Mouse (Mus musculus) WW6 (cell line): ENCODE results near the gene Ipo11.

Experiments
- DNase-seq: peaks from one replicate; pipeline ENCODE4 v3.0.0-alpha.2; 2013; ENCODE audit warnings: low read depth, low spot score

Gene Ipo11

DNA sequence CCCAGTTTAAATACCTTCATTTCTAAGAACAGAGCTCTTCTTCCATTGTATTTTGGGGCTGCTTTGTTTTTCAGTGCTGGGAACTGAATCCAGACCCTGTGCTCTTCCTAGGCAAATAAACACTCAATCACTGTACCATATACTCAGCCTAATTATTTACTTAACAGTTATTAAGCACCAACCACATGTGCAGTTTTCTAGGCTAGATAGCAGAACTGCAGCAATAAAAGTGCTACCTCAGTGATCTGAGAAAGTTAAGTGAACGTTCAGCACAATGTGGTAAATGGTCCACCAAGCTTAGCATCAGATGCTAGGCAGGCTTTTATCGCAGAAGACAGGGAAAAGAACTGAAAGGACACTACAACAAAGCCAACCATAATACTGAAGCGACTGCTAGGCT, 32.1 kb downstream of the Ipo11 start:
- DNase-seq, result no peak

- no peak for DNase-seq
These were observed 42.5 kb downstream of the Ipo11 start for GRCm38 (mm10) chr13:106894284-106894683.

DNA sequence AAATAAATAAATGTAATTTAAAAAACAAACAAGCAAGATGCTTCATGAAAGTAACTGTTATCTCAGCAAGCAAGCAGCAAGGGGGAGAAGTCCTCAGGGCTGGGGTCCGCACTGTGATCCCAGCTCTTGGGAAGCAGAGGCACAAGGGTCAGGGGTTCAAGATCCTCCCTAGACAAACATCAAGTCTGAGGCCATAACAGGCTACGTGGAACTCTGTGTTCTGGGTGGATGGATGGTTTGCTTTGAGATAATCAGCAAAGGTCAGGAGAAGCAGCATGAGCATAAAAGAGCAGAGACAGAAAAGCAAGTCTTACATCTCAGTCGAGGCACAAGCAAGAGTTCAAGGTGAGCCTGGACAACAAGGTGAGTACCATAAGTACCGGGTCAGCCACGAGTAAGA, 43.1 kb downstream of the Ipo11 start:
- DNase-seq, result no peak

GRCm38 (mm10) chr13:106893196-106893595, 43.6 kb downstream of the Ipo11 start:
- DNase-seq, result no peak

DNA sequence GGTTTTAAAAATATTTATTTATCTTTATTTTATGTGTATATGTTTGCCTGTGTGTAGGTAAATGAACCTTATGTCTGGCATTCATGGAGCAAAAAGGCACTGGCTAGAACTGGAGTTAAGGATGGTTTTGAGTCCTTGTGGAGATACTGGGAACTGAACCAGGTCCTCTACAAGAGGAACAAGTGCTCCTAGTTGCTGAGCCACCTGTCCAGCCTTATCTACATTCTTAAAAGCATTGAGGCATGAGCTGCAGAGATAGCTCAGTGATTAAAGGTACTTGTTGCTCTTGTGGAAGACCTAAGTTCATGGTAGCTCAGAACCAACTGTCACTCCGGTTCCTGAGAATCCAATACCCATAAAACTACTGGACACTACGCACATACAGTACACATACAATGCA, 49.4 kb downstream of the Ipo11 start:
- DNase-seq, result no peak

DNA sequence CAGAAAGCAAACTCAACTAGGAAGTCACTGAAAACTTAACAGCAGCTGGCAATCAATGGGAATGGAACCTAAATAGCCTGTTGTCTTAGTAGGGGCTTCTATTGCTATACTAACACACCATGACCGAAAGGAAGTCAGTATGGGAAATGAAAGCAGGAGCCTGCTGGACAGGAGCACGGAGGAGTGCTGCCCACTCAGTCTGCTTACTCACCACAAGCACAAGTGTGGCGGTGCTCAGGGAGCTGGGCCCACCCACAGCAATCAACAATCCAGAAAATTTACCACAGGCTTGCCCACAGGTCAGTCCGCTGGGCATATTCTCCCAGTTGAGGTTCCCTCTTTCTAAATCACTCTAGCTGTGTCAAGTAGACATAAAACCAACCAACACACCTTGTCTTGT, 52.5 kb downstream of the Ipo11 start:
- no peak for DNase-seq

DNA sequence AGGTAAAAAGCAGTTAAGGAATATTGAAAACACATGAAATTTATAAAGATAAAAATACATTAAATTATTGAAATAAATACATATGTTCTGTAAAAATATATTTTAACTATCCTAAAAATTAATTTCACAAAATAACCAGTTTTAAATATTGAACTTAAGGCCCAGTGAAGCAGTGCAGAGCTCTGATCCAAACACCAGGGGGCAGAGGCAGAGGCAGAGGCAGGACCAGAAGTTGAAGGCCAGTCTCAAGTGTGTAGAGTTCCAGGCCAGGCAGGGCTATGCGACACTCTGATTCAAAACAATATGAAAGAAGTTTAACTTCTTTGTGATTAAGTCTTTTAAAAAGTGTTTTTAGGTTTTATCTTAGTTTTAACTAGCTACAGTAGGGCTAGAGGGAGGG, 60.5 kb downstream of the Ipo11 start:
- no peak for DNase-seq

GRCm38 (mm10) chr13:106865547-106865946, 71.2 kb downstream of the Ipo11 start:
- DNase-seq, result no peak

- DNase-seq, result no peak
These were observed 78.0 kb downstream of the Ipo11 start for GRCm38 (mm10) chr13:106858779-106859178.

DNA sequence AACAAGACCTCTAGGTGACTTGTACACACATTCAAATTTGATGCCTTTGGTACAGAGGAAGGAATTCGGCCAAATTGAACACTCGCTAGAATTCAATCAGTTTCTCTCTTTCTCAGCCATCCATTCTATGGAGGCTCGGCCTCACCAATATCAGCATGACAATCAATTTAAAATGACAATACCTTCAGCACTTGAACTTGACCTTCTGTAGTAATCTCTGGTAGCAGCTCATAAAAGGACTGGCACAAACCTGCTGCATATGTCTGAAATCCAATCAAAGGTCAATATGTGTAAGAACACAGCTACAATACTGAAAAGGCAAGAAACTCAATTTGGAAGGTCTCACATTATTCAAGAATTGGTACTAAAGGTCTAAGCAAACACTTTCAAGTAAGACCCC, 80.2 kb downstream of the Ipo11 start:
- no peak for DNase-seq

- DNase-seq, result no peak
These were observed 89.2 kb downstream of the Ipo11 start for GRCm38 (mm10) chr13:106847534-106847933.

DNA sequence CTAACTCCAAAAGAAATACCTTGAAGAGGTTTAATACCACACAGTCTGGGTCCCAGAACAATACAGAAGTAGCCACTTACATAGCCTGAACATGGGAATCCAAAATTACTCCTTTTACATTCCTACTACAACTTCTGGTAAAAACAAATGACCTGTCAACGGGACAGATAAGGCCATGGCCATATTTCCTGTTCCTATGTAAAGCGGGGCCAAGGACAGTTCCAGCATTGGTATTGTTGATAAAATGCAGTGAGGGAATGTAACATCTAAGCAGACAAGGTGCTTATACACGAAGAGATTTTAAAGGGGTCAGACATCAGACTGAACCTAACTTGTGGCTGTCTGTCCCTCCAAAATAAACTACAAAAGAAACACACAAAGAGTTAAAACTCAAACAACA, 91.8 kb downstream of the Ipo11 start:
- DNase-seq, result no peak

DNA sequence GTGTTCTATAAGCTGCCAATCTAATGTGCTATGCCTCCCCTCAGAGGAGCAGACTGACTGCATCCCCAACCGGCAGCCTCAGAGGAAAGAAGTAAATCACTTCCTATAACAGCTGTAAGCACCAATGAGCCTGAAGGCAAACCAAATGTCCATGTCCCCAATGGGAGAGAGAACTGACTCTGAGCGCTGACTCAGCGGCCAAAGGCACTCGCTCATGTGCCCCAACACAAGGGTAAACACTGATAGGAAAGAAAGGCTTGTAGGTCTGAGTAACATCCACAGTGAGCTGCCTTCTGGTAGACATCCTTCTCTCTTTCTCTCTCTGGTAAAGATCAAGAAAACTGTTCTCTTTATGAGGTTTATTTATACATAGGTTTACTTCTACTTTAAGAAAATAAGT, 94.2 kb downstream of the Ipo11 start:
- no peak for DNase-seq

GRCm38 (mm10) chr13:106838778-106839177, 98.0 kb downstream of the Ipo11 start:
- no peak for DNase-seq

GRCm38 (mm10) chr13:106836527-106836879, 100.3 kb downstream of the Ipo11 start:
- no peak for DNase-seq

GRCm38 (mm10) chr13:106835844-106836526, 100.8 kb downstream of the Ipo11 start:
- no peak for DNase-seq

- DNase-seq, result no peak
These were observed 106.7 kb downstream of the Ipo11 start for GRCm38 (mm10) chr13:106830029-106830428.

DNA sequence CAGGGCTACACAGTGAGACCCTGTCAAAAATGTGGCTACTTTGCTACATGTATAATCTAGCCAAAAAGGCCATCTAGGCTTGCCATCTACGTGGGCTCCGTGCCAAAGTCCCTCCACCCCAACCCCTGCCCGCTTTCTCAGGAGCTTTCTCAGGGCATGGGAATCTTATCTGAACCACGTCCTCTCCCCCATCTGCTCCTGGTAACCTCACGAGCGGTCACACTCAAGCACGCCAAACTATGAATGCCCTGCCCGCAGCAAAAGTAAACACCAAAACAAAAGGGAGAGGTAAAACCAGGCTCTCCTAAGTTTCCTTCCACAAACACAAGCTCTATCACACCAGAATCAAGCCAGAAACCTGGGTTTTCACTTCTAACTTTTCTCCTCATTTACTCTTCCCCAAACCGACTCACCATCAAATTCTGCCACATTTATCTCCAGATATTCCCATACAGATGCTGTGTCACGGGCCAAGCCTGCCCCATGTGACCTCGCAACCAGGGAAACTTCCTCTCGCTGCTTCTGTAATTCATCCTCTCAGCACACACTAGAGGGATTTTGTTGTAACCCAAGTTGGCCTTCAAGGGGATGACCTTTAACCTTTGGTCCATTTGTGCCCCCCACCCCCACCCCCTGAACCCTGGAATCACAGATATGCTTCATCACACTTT, 107.3 kb downstream of the Ipo11 start:
- DNase-seq, result no peak

DNA sequence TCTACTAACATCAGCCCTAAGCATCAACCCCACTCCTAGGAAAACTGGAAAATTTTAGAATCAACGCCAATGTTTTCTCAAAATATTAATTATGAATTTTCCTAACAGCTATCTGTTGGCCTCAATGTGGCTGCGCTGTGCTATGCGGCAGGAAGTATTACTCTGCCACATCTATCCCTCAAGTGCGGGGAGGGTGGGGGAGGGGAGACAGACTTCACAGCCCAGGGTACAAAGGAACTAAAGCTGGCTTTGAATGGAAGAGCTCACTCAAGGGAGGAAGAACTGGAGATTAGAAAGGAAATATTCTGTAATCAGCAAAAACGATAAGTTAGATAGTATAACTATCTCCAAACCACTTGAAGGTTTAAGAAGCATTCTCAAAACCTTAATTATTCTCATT, 111.1 kb downstream of the Ipo11 start:
- DNase-seq, result no peak

GRCm38 (mm10) chr13:106823875-106824191, 112.9 kb downstream of the Ipo11 start:
- DNase-seq, result no peak

- no peak for DNase-seq
These were observed 113.5 kb downstream of the Ipo11 start for GRCm38 (mm10) chr13:106823121-106823874.

DNA sequence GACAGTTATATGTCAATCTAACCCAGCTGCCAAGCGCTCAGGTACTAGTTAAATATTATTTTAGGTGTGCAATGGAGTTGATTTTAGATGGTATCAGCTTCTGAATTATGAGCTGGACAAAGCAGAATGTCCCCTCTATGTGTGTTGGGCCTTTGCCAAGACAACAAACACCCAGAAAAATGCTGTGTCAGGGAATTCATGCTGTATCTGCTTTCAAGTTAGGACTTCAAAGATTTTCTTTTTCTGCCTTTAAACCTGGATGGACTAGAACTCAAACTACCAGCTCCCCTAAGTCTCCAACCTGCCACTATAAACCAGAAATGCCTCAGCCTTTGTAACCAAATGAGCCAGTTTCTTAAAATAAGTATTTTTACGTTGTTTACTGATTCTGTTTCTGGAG, 116.6 kb downstream of the Ipo11 start:
- no peak for DNase-seq

DNA sequence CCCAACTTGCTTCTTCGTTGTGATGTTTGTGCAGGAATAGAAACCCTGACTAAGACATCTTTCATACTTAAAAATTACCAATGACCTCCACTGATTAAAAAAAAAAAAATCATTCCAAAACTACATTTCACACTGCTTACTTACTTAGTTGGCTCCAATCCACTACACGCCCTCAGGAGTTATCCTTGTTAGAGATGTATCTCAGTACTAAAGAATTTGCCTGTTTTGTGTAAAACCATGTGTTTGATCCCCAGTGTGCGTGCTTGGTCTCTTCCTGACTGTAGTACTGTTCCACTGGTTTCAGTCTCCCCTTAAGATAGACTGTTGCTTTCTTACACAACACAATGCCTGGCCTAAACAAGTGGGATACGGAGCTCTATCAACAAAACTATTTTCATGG, 117.0 kb downstream of the Ipo11 start:
- DNase-seq, result no peak
